Mouse (Mus musculus) B cell, adult 62 days (primary cell): ENCODE measurements around the gene Kcnd2. TPM values are rescaled to one million over a fixed set of nuclear protein-coding genes. Genes with fewer than 3 reads are reported as not detected.

ENCODE experiments used
- total RNA-seq: library from RNA; stranded (reverse); gene quantifications from 4 replicates; pipeline ENCODE4 v1.2.4, GENCODE M21; 2023

Gene Kcnd2
- not detected in 4 replicates for total RNA-seq

GRCm38 (mm10) chr6:21215491-21216191 is at the start of gene Kcnd2:
Kcnd2 (plus strand) TSS chr6:21215503.

